Mouse (Mus musculus) bone marrow, adult 2 months (tissue): ENCODE data around the gene Acox1.

Experiments used
- CTCF ChIP-seq: fragments of 200-500 bp; IDR thresholded peaks from 2 replicates; pipeline ENCODE4 v1.5.1; 2011; ENCODE audit warnings: low read length, control low read depth; ENCODE audit not compliant: control insufficient read depth, insufficient read depth
- POLR2A ChIP-seq: fragments of 200-500 bp; IDR thresholded peaks from 2 replicates; pipeline ENCODE4 v1.6.1; 2011; ENCODE audit warnings: low read depth, mild to moderate bottlenecking, control low read depth, low read length, borderline replicate concordance; ENCODE audit not compliant: control insufficient read depth

- no peak for TF ChIP-seq CTCF
- TF ChIP-seq POLR2A: no peak
Observed at GRCm38 (mm10) chr11:116146294-116146985, 52.4 kb downstream of the Acox1 start.
